Mouse (Mus musculus) ES-E14 (cell line): ENCODE results near the gene Dusp1.

Source experiments
- CHD2 ChIP-seq: IDR thresholded peaks from 2 replicates; pipeline ENCODE4 v1.6.1; 2014; ENCODE audit warnings: mild to moderate bottlenecking, low read depth, low read length, inconsistent platforms
- HCFC1 ChIP-seq: IDR thresholded peaks from 2 replicates; pipeline ENCODE4 v1.6.1; 2012; ENCODE audit warnings: low read length, inconsistent platforms, borderline replicate concordance; ENCODE audit not compliant: insufficient read depth
- ZNF384 ChIP-seq: IDR thresholded peaks from 2 replicates; pipeline ENCODE4 v1.6.1; 2012; ENCODE audit warnings: low read depth, low read length, inconsistent platforms

GRCm38 (mm10) chr17:26603311-26603710 lies 41.4 kb upstream of the Dusp1 start:
- no peak for TF ChIP-seq ZNF384
- no peak for TF ChIP-seq CHD2
- TF ChIP-seq HCFC1, result no peak
